Mouse (Mus musculus) neutrophil, adult 5-6 weeks (primary cell): Measurements from ENCODE around the gene Fgfr1op2. TPM values are rescaled to one million over a fixed set of nuclear protein-coding genes. Genes with fewer than 3 reads are reported as not detected.
A peak's percentile ranks its signal among the peaks of the same experiment; 100 is the strongest.

Experiments
- ATAC-seq: fragments of 151-379, 151-347 bp; 2 replicates; pipeline ENCODE4 v1.8.0; 2017; ENCODE audit warnings: mild to moderate bottlenecking, moderate TSS enrichment; ENCODE audit not compliant: insufficient number of reproducible peaks, poor library complexity, low FRiP score, severe bottlenecking; ENCODE audit errors: extremely low read depth
- total RNA-seq: library from RNA; stranded (forward); fragments of 200-1000 nt; gene quantifications from 2 replicates; pipeline ENCODE4 v1.2.3, GENCODE M21; 2017

Gene Fgfr1op2
- total RNA-seq, 1 experiment from 2014 or later: 183 TPM

- no peak for ATAC-seq
Measured at GRCm38 (mm10) chr6:146583366-146584046, 6.5 kb downstream of the Fgfr1op2 start.

GRCm38 (mm10) chr6:146585134-146585533 lies 8.1 kb downstream of the Fgfr1op2 start:
- ATAC-seq: no peak

GRCm38 (mm10) chr6:146602601-146603000 lies 25.6 kb downstream of the Fgfr1op2 start:
- no peak for ATAC-seq

GRCm38 (mm10) chr6:146603651-146604050 lies 26.6 kb downstream of the Fgfr1op2 start:
- no peak for ATAC-seq

- ATAC-seq: no peak
Measured at GRCm38 (mm10) chr6:146611385-146611784, 34.4 kb downstream of the Fgfr1op2 start.

- ATAC-seq: no peak
Measured at GRCm38 (mm10) chr6:146611897-146612296, 34.9 kb downstream of the Fgfr1op2 start.

GRCm38 (mm10) chr6:146612736-146613135 lies 35.7 kb downstream of the Fgfr1op2 start:
- no peak for ATAC-seq

- no peak for ATAC-seq
Measured at GRCm38 (mm10) chr6:146613907-146614306, 36.9 kb downstream of the Fgfr1op2 start.

GRCm38 (mm10) chr6:146614541-146614940 lies 37.5 kb downstream of the Fgfr1op2 start:
- ATAC-seq: no peak

GRCm38 (mm10) chr6:146615891-146616290 lies 38.9 kb downstream of the Fgfr1op2 start:
- ATAC-seq: no peak

- ATAC-seq: no peak
Measured at GRCm38 (mm10) chr6:146616670-146617069, 39.7 kb downstream of the Fgfr1op2 start.

- ATAC-seq: no peak
Measured at GRCm38 (mm10) chr6:146628123-146628522, 51.1 kb downstream of the Fgfr1op2 start.

GRCm38 (mm10) chr6:146629781-146630756 lies 53.1 kb downstream of the Fgfr1op2 start:
- no peak for ATAC-seq

- ATAC-seq: no peak
Measured at GRCm38 (mm10) chr6:146630961-146631360, 54.0 kb downstream of the Fgfr1op2 start.

- no peak for ATAC-seq
Measured at GRCm38 (mm10) chr6:146631847-146632246, 54.8 kb downstream of the Fgfr1op2 start.

- ATAC-seq: no peak
Measured at GRCm38 (mm10) chr6:146632403-146632802, 55.4 kb downstream of the Fgfr1op2 start.

GRCm38 (mm10) chr6:146633097-146633496 lies 56.1 kb downstream of the Fgfr1op2 start:
- ATAC-seq: no peak

GRCm38 (mm10) chr6:146633629-146634014 lies 56.6 kb downstream of the Fgfr1op2 start:
- no peak for ATAC-seq

GRCm38 (mm10) chr6:146634015-146634722 lies 57.2 kb downstream of the Fgfr1op2 start:
- peak; percentile 37 for ATAC-seq
